Mouse (Mus musculus) forebrain, embryonic 10.5 days (tissue): ENCODE results near the gene Blcap. TPM values are rescaled to one million over a fixed set of nuclear protein-coding genes. Genes with fewer than 3 reads are reported as not detected.

Source experiments
- DNase-seq: peaks from one replicate; pipeline ENCODE4 v3.0.0-alpha.2; 2017; ENCODE audit warnings: low spot score; ENCODE audit errors: extremely low spot score
- H3K27ac ChIP-seq: fragments of 300-500 bp; sonication (generic); 2 replicates; pipeline ENCODE4 v1.5.1; 2016; ENCODE audit warnings: mild to moderate bottlenecking
- H3K27me3 ChIP-seq: fragments of 300-500 bp; sonication (generic); 2 replicates; pipeline ENCODE4 v1.6.1; 2016; ENCODE audit warnings: mild to moderate bottlenecking; ENCODE audit not compliant: poor library complexity, severe bottlenecking
- H3K36me3 ChIP-seq: fragments of 300-500 bp; sonication (generic); replicated peaks from 2 replicates; pipeline ENCODE4 v1.6.1; 2016; ENCODE audit warnings: mild to moderate bottlenecking, moderate library complexity
- H3K4me1 ChIP-seq: fragments of 300-500 bp; sonication (generic); 2 replicates; pipeline ENCODE4 v1.6.1; 2016
- H3K4me3 ChIP-seq: fragments of 300-500 bp; sonication (generic); 2 replicates; pipeline ENCODE4 v1.5.1; 2016; ENCODE audit warnings: mild to moderate bottlenecking, moderate library complexity
- H3K9me3 ChIP-seq: fragments of 300-500 bp; sonication (generic); 2 replicates; pipeline ENCODE4 v1.6.1; 2016; ENCODE audit warnings: mild to moderate bottlenecking, moderate library complexity
- WGBS: fragments of 180-500 bp; shearing (Covaris S2); methylation state at CpG from one replicate; pipeline ENCODE4 v1.1.7; 2016; 5-methylcytosine and 5-hydroxymethylcytosine counted together
- polyA plus RNA-seq: library from polyadenylated mRNA; unstranded; fragments of >200 nt; fragmentation: Nextera tagmentation; extraction: Ambion mirVana; gene quantifications from 2 replicates; pipeline ENCODE4 v1.2.1, GENCODE M21; 2016

Blcap gene
- polyA plus RNA-seq, 1 experiment from 2014 or later: 78.7 TPM

GRCm38 (mm10) chr2:157567235-157567961 lies 3.7 kb downstream of the Blcap start:
- H3K9me3 ChIP-seq: peaks cover 7% of the 10 kb centered on the region; the same call in 1 of the 2 replicates
- peak overlapping the region; percentile 98 for H3K4me3 ChIP-seq
- H3K4me1 ChIP-seq: peaks cover 82% of the 10 kb centered on the region
- peaks cover 3% of the 10 kb centered on the region; the same call in 1 of the 2 replicates for H3K27me3 ChIP-seq
- peaks cover 19% of the 10 kb centered on the region for H3K36me3 ChIP-seq
- 86% methylated on average over 11 of the region's 11 CpGs for WGBS
- DNase-seq: no peak
- peak overlapping the region; percentile 99 for H3K27ac ChIP-seq

- Histone ChIP-seq H3K27me3 (no peaks in the 10 kb centered on the region), H3K4me3 (peak overlapping the region; percentile 98), H3K36me3 (peaks cover 29% of the 10 kb centered on the region), H3K27ac (peak overlapping the region; percentile 99), H3K4me1 (peaks cover 92% of the 10 kb centered on the region), H3K9me3 (peaks cover 17% of the 10 kb centered on the region)
- peak; percentile 88 for DNase-seq
- under 1% methylated on average over 36 of the region's 36 CpGs for WGBS
Measured at GRCm38 (mm10) chr2:157566260-157566952, 4.7 kb downstream of the Blcap start.

- WGBS: under 1% methylated on average over 35 of the region's 35 CpGs
- H3K9me3 ChIP-seq: peaks cover 22% of the 10 kb centered on the region
- H3K4me3 ChIP-seq: peak overlapping the region; percentile 98
- H3K36me3 ChIP-seq: peaks cover 34% of the 10 kb centered on the region
- peak overlapping the region; percentile 99 for H3K27ac ChIP-seq
- no peak for DNase-seq
- H3K4me1 ChIP-seq: peaks cover 91% of the 10 kb centered on the region
- no peaks in the 10 kb centered on the region for H3K27me3 ChIP-seq
Measured at GRCm38 (mm10) chr2:157565898-157566259, 5.2 kb downstream of the Blcap start.

GRCm38 (mm10) chr2:157565446-157565845 lies 5.6 kb downstream of the Blcap start:
- no peak for DNase-seq

GRCm38 (mm10) chr2:157564723-157565122 lies 6.4 kb downstream of the Blcap start:
- 87% methylated on average over 4 of the region's 4 CpGs for WGBS
- Histone ChIP-seq H3K27me3 (no peaks in the 10 kb centered on the region), H3K36me3 (peaks cover 44% of the 10 kb centered on the region), H3K4me3 (peak overlapping the region; percentile 98), H3K27ac (peak overlapping the region; percentile 99; the same call in 1 of the 2 replicates), H3K9me3 (peaks cover 33% of the 10 kb centered on the region), H3K4me1 (peaks cover 81% of the 10 kb centered on the region)
- DNase-seq: no peak

More at GRCm38 (mm10) chr2:157565446-157565845, 5.6 kb downstream of the Blcap start:
- Histone ChIP-seq H3K27ac (peak overlapping the region; percentile 99), H3K4me3 (peak overlapping the region; percentile 98), H3K36me3 (peaks cover 36% of the 10 kb centered on the region), H3K27me3 (no peaks in the 10 kb centered on the region), H3K4me1 (peaks cover 87% of the 10 kb centered on the region), H3K9me3 (peaks cover 26% of the 10 kb centered on the region)
- WGBS: 6% methylated on average over 13 of the region's 13 CpGs

- peaks cover 50% of the 10 kb centered on the region for H3K9me3 ChIP-seq
- H3K4me1 ChIP-seq: peaks cover 85% of the 10 kb centered on the region
- peaks cover 61% of the 10 kb centered on the region for H3K36me3 ChIP-seq
- H3K27ac ChIP-seq: peak overlapping the region; percentile 36; the same call in 1 of the 2 replicates
- WGBS: 55% methylated on average over 2 of the region's 2 CpGs
- H3K4me3 ChIP-seq: peak overlapping the region; percentile 69; the same call in 1 of the 2 replicates
- no peak for DNase-seq
- no peaks in the 10 kb centered on the region for H3K27me3 ChIP-seq
Measured at GRCm38 (mm10) chr2:157563031-157563430, 8.0 kb downstream of the Blcap start.

- H3K36me3 ChIP-seq: peaks cover 78% of the 10 kb centered on the region
- H3K4me1 ChIP-seq: peaks cover 86% of the 10 kb centered on the region
- 62% methylated on average over 27 of the region's 27 CpGs for WGBS
Measured at GRCm38 (mm10) chr2:157561165-157561836, 9.8 kb downstream of the Blcap start.

GRCm38 (mm10) chr2:157560302-157560701 lies 10.8 kb downstream of the Blcap start:
- peak overlapping the region; percentile 69 for H3K4me3 ChIP-seq
- H3K27me3 ChIP-seq: no peaks in the 10 kb centered on the region
- DNase-seq: no peak
- H3K9me3 ChIP-seq: peaks cover 55% of the 10 kb centered on the region
- WGBS: 44% methylated on average over 33 of the region's 33 CpGs
- peaks cover 85% of the 10 kb centered on the region for H3K4me1 ChIP-seq
- H3K36me3 ChIP-seq: peaks cover 86% of the 10 kb centered on the region
- H3K27ac ChIP-seq: peak overlapping the region; percentile 91

More at GRCm38 (mm10) chr2:157561165-157561836, 9.8 kb downstream of the Blcap start:
- Histone ChIP-seq H3K4me3 (peak overlapping the region; percentile 69), H3K9me3 (peaks cover 55% of the 10 kb centered on the region), H3K27me3 (no peaks in the 10 kb centered on the region), H3K27ac (peak overlapping the region; percentile 76)
- DNase-seq: peak; percentile 73

GRCm38 (mm10) chr2:157559858-157560257 lies 11.2 kb downstream of the Blcap start, which contains the start of gene Nnat:
TSS of gene Nnat (plus strand) at chr2:157560078.
- H3K27ac ChIP-seq: peak within 1 kb of the TSS; percentile 91
- peak; percentile 87 for DNase-seq
- peaks cover 86% of the 10 kb centered on the region for H3K36me3 ChIP-seq
- H3K4me3 ChIP-seq: peak within 1 kb of the TSS; percentile 69
- H3K4me1 ChIP-seq: peaks cover 82% of the 10 kb centered on the region
- peaks cover 55% of the 10 kb centered on the region for H3K9me3 ChIP-seq
- 54% methylated on average over 27 of the region's 27 CpGs for WGBS
- no peaks in the 10 kb centered on the region for H3K27me3 ChIP-seq

- Histone ChIP-seq H3K27ac (peak overlapping the region; percentile 91), H3K27me3 (no peaks in the 10 kb centered on the region), H3K4me1 (peaks cover 82% of the 10 kb centered on the region), H3K4me3 (peak overlapping the region; percentile 69), H3K9me3 (peaks cover 55% of the 10 kb centered on the region), H3K36me3 (peaks cover 86% of the 10 kb centered on the region)
- WGBS: 48% methylated on average over 19 of the region's 19 CpGs
- no peak for DNase-seq
Measured at GRCm38 (mm10) chr2:157559440-157559839, 11.6 kb downstream of the Blcap start.

- WGBS: 44% methylated on average over 6 of the region's 6 CpGs
- no peaks in the 10 kb centered on the region for H3K27me3 ChIP-seq
- H3K4me1 ChIP-seq: peaks cover 81% of the 10 kb centered on the region
- H3K4me3 ChIP-seq: no peak overlapping the region
- H3K9me3 ChIP-seq: peaks cover 55% of the 10 kb centered on the region
- peak overlapping the region; percentile 10 for H3K27ac ChIP-seq
- DNase-seq: no peak
- H3K36me3 ChIP-seq: peaks cover 78% of the 10 kb centered on the region
Measured at GRCm38 (mm10) chr2:157558520-157558919, 12.6 kb downstream of the Blcap start.

GRCm38 (mm10) chr2:157558051-157558450 lies 13.0 kb downstream of the Blcap start:
- no peaks in the 10 kb centered on the region for H3K27me3 ChIP-seq
- no peak overlapping the region for H3K4me3 ChIP-seq
- H3K4me1 ChIP-seq: peaks cover 80% of the 10 kb centered on the region
- H3K36me3 ChIP-seq: peaks cover 74% of the 10 kb centered on the region
- peaks cover 54% of the 10 kb centered on the region for H3K9me3 ChIP-seq
- 76% methylated on average over 9 of the region's 9 CpGs for WGBS
- no peak for DNase-seq
- peak overlapping the region; percentile 13; the same call in 1 of the 2 replicates for H3K27ac ChIP-seq
